Mouse (Mus musculus): ENCODE data around the gene Map3k20. TPM values are rescaled to one million over a fixed set of nuclear protein-coding genes. Genes with fewer than 3 reads are reported as not detected.
A peak's percentile ranks its signal among the peaks of the same experiment; 100 is the strongest.

Gene Map3k20
- total RNA-seq, 1 experiment from 2014 or later: 39.2 TPM

- ATAC-seq (replicated peaks in 1 of 2; ENCODE audit: insufficient read depth in 1 of 2, low FRiP score in 2 of 2, low TSS enrichment in 1 of 2, low read depth in 1 of 2, poor library complexity in 2 of 2, severe bottlenecking in 2 of 2): no peak
Measured at GRCm38 (mm10) chr2:72351776-72352175, 66.3 kb downstream of the Map3k20 start.

GRCm38 (mm10) chr2:72352756-72353155 lies 67.3 kb downstream of the Map3k20 start:
- ATAC-seq (replicated peaks in 1 of 2; ENCODE audit: insufficient read depth in 1 of 2, low FRiP score in 2 of 2, low TSS enrichment in 1 of 2, low read depth in 1 of 2, poor library complexity in 2 of 2, severe bottlenecking in 2 of 2): no peak

- no peak for ATAC-seq (replicated peaks in 1 of 2; ENCODE audit: insufficient read depth in 1 of 2, low FRiP score in 2 of 2, low TSS enrichment in 1 of 2, low read depth in 1 of 2, poor library complexity in 2 of 2, severe bottlenecking in 2 of 2)
Measured at GRCm38 (mm10) chr2:72356471-72356870, 71.0 kb downstream of the Map3k20 start.

GRCm38 (mm10) chr2:72361572-72361971 lies 76.1 kb downstream of the Map3k20 start:
- no peak for ATAC-seq (replicated peaks in 1 of 2; ENCODE audit: insufficient read depth in 1 of 2, low FRiP score in 2 of 2, low TSS enrichment in 1 of 2, low read depth in 1 of 2, poor library complexity in 2 of 2, severe bottlenecking in 2 of 2)

GRCm38 (mm10) chr2:72363449-72363848 lies 78.0 kb downstream of the Map3k20 start:
- no peak for ATAC-seq (replicated peaks in 1 of 2; ENCODE audit: insufficient read depth in 1 of 2, low FRiP score in 2 of 2, low TSS enrichment in 1 of 2, low read depth in 1 of 2, poor library complexity in 2 of 2, severe bottlenecking in 2 of 2)

GRCm38 (mm10) chr2:72365930-72366329 lies 80.5 kb downstream of the Map3k20 start:
- no peak for ATAC-seq (replicated peaks in 1 of 2; ENCODE audit: insufficient read depth in 1 of 2, low FRiP score in 2 of 2, low TSS enrichment in 1 of 2, low read depth in 1 of 2, poor library complexity in 2 of 2, severe bottlenecking in 2 of 2)

GRCm38 (mm10) chr2:72366503-72366902 lies 81.1 kb downstream of the Map3k20 start:
- peak; percentile 39 to 68; a peak in 1 of 4 replicates for ATAC-seq (replicated peaks in 1 of 2; ENCODE audit: insufficient read depth in 1 of 2, low FRiP score in 2 of 2, low TSS enrichment in 1 of 2, low read depth in 1 of 2, poor library complexity in 2 of 2, severe bottlenecking in 2 of 2)

- ATAC-seq (replicated peaks in 1 of 2; ENCODE audit: insufficient read depth in 1 of 2, low FRiP score in 2 of 2, low TSS enrichment in 1 of 2, low read depth in 1 of 2, poor library complexity in 2 of 2, severe bottlenecking in 2 of 2): no peak
Measured at GRCm38 (mm10) chr2:72367850-72368249, 82.4 kb downstream of the Map3k20 start.

GRCm38 (mm10) chr2:72369140-72369600 lies 83.7 kb downstream of the Map3k20 start:
- peak; percentile 20 to 52; a peak in 2 of 4 replicates for ATAC-seq (replicated peaks in 1 of 2; ENCODE audit: insufficient read depth in 1 of 2, low FRiP score in 2 of 2, low TSS enrichment in 1 of 2, low read depth in 1 of 2, poor library complexity in 2 of 2, severe bottlenecking in 2 of 2)

GRCm38 (mm10) chr2:72372136-72372535 lies 86.7 kb downstream of the Map3k20 start:
- no peak for ATAC-seq (replicated peaks in 1 of 2; ENCODE audit: insufficient read depth in 1 of 2, low FRiP score in 2 of 2, low TSS enrichment in 1 of 2, low read depth in 1 of 2, poor library complexity in 2 of 2, severe bottlenecking in 2 of 2)

- no peak for ATAC-seq (replicated peaks in 1 of 2; ENCODE audit: insufficient read depth in 1 of 2, low FRiP score in 2 of 2, low TSS enrichment in 1 of 2, low read depth in 1 of 2, poor library complexity in 2 of 2, severe bottlenecking in 2 of 2)
Measured at GRCm38 (mm10) chr2:72374076-72374475, 88.6 kb downstream of the Map3k20 start.

- ATAC-seq (replicated peaks in 1 of 2; ENCODE audit: insufficient read depth in 1 of 2, low FRiP score in 2 of 2, low TSS enrichment in 1 of 2, low read depth in 1 of 2, poor library complexity in 2 of 2, severe bottlenecking in 2 of 2): no peak
Measured at GRCm38 (mm10) chr2:72375877-72376276, 90.4 kb downstream of the Map3k20 start.

- ATAC-seq (replicated peaks in 1 of 2; ENCODE audit: insufficient read depth in 1 of 2, low FRiP score in 2 of 2, low TSS enrichment in 1 of 2, low read depth in 1 of 2, poor library complexity in 2 of 2, severe bottlenecking in 2 of 2): no peak
Measured at GRCm38 (mm10) chr2:72376946-72377345, 91.5 kb downstream of the Map3k20 start.

GRCm38 (mm10) chr2:72379425-72379824 lies 94.0 kb downstream of the Map3k20 start:
- ATAC-seq (replicated peaks in 1 of 2; ENCODE audit: insufficient read depth in 1 of 2, low FRiP score in 2 of 2, low TSS enrichment in 1 of 2, low read depth in 1 of 2, poor library complexity in 2 of 2, severe bottlenecking in 2 of 2): peak; percentile 50 to 84

GRCm38 (mm10) chr2:72382662-72383061 lies 97.2 kb downstream of the Map3k20 start:
- ATAC-seq (replicated peaks in 1 of 2; ENCODE audit: insufficient read depth in 1 of 2, low FRiP score in 2 of 2, low TSS enrichment in 1 of 2, low read depth in 1 of 2, poor library complexity in 2 of 2, severe bottlenecking in 2 of 2): no peak

GRCm38 (mm10) chr2:72383321-72383720 lies 97.9 kb downstream of the Map3k20 start:
- ATAC-seq (replicated peaks in 1 of 2; ENCODE audit: insufficient read depth in 1 of 2, low FRiP score in 2 of 2, low TSS enrichment in 1 of 2, low read depth in 1 of 2, poor library complexity in 2 of 2, severe bottlenecking in 2 of 2): no peak

- no peak for ATAC-seq (replicated peaks in 1 of 2; ENCODE audit: insufficient read depth in 1 of 2, low FRiP score in 2 of 2, low TSS enrichment in 1 of 2, low read depth in 1 of 2, poor library complexity in 2 of 2, severe bottlenecking in 2 of 2)
Measured at GRCm38 (mm10) chr2:72389411-72389810, 104.0 kb downstream of the Map3k20 start.

- peak; percentile 84 to 87 for ATAC-seq (replicated peaks in 1 of 2; ENCODE audit: insufficient read depth in 1 of 2, low FRiP score in 2 of 2, low TSS enrichment in 1 of 2, low read depth in 1 of 2, poor library complexity in 2 of 2, severe bottlenecking in 2 of 2)
Measured at GRCm38 (mm10) chr2:72389942-72390341, 104.5 kb downstream of the Map3k20 start.

- ATAC-seq (replicated peaks in 1 of 2; ENCODE audit: insufficient read depth in 1 of 2, low FRiP score in 2 of 2, low TSS enrichment in 1 of 2, low read depth in 1 of 2, poor library complexity in 2 of 2, severe bottlenecking in 2 of 2): no peak
Measured at GRCm38 (mm10) chr2:72390474-72390873, 105.0 kb downstream of the Map3k20 start.

GRCm38 (mm10) chr2:72391024-72391423 lies 105.6 kb downstream of the Map3k20 start:
- ATAC-seq (replicated peaks in 1 of 2; ENCODE audit: insufficient read depth in 1 of 2, low FRiP score in 2 of 2, low TSS enrichment in 1 of 2, low read depth in 1 of 2, poor library complexity in 2 of 2, severe bottlenecking in 2 of 2): no peak
